Mouse (Mus musculus) limb, embryonic 14.5 days (tissue): ENCODE results near the gene Banf2. TPM values are rescaled to one million over a fixed set of nuclear protein-coding genes. Genes with fewer than 3 reads are reported as not detected.

Experiments
- ATAC-seq: fragments of 200-750 bp; cut with Nextera tagmentation; 2 replicates; pipeline ENCODE4 v1.8.0; 2017; ENCODE audit warnings: low read depth, moderate number of reproducible peaks, moderate TSS enrichment; ENCODE audit not compliant: low FRiP score
- DNase-seq: peaks from one replicate; pipeline ENCODE4 v3.0.0-alpha.2; 2015; ENCODE audit warnings: low spot score
- H3K27ac ChIP-seq: fragments of 300-500 bp; sonication (generic); replicated peaks from 2 replicates; pipeline ENCODE4 v1.5.1; 2014; ENCODE audit warnings: low read depth, mild to moderate bottlenecking, low read length, moderate library complexity, mixed read lengths
- H3K27me3 ChIP-seq: fragments of 300-500 bp; sonication (generic); 2 replicates; pipeline ENCODE4 v1.6.1; 2014; ENCODE audit warnings: low read length, mixed read lengths; ENCODE audit not compliant: control insufficient read depth, insufficient read depth
- H3K36me3 ChIP-seq: fragments of 300-500 bp; sonication (generic); 2 replicates; pipeline ENCODE4 v1.6.1; 2014; ENCODE audit warnings: mild to moderate bottlenecking, low read length, moderate library complexity, mixed read lengths; ENCODE audit not compliant: control insufficient read depth, insufficient read depth
- H3K4me1 ChIP-seq: fragments of 300-500 bp; sonication (generic); 2 replicates; pipeline ENCODE4 v1.6.1; 2014; ENCODE audit warnings: antibody characterized with exemption, low read length, mixed read lengths; ENCODE audit not compliant: control insufficient read depth, insufficient read depth
- H3K4me2 ChIP-seq: fragments of 300-500 bp; sonication (generic); replicated peaks from 2 replicates; pipeline ENCODE4 v1.6.1; 2014; ENCODE audit warnings: low read depth, mild to moderate bottlenecking, low read length, moderate library complexity; ENCODE audit not compliant: severe bottlenecking
- H3K4me3 ChIP-seq: fragments of 300-500 bp; sonication (generic); replicated peaks from 2 replicates; pipeline ENCODE4 v1.5.1; 2014; ENCODE audit warnings: low read length
- H3K9ac ChIP-seq: fragments of 300-500 bp; sonication (generic); 2 replicates; pipeline ENCODE4 v1.6.1; 2014; ENCODE audit warnings: mild to moderate bottlenecking, low read depth, low read length, moderate library complexity; ENCODE audit not compliant: severe bottlenecking
- H3K9me3 ChIP-seq: fragments of 300-500 bp; sonication (generic); 2 replicates; pipeline ENCODE4 v1.6.1; 2016; ENCODE audit warnings: low read length; ENCODE audit not compliant: control insufficient read depth
- POLR2A ChIP-seq: fragments of 200-500 bp; IDR thresholded peaks from 2 replicates; pipeline ENCODE4 v1.8.0; 2012; ENCODE audit warnings: inconsistent platforms, mild to moderate bottlenecking, moderate library complexity, borderline replicate concordance; ENCODE audit not compliant: insufficient read depth, insufficient read length; ENCODE audit errors: extremely low read depth
- WGBS: fragments of 180-500 bp; shearing (Covaris S2); extraction: QIAGEN DNeasy Blood & Tissue Kit; methylation state at CpG from one replicate; pipeline ENCODE4 v1.1.7; 2014; 5-methylcytosine and 5-hydroxymethylcytosine counted together
- polyA plus RNA-seq, 2 experiments: library from polyadenylated mRNA; depleted of rRNA in 1 of 2; stranded (reverse) in 1 of 2; unstranded in 1 of 2; fragments of >200 nt; fragmentation: Nextera tagmentation in 1 of 2; extraction: Ambion mirVana in 1 of 2; gene quantifications; 2 replicates each; pipeline versions ENCODE4 v1.2.1 to v1.2.3; 2012 to 2014

Banf2 gene
- polyA plus RNA-seq, 2 experiments, result not detected

- DNase-seq, result no peak
- Histone ChIP-seq H3K9ac (no peak overlapping the region), H3K4me2 (no peak overlapping the region), H3K36me3 (no peaks in the 10 kb centered on the region), H3K9me3 (no peaks in the 10 kb centered on the region), H3K27ac (no peak overlapping the region), H3K4me1 (no peaks in the 10 kb centered on the region; the same call in 1 of the 2 replicates), H3K27me3 (no peaks in the 10 kb centered on the region), H3K4me3 (no peak overlapping the region)
- TF ChIP-seq POLR2A, result no peak
- no peak for ATAC-seq
- 89% methylated on average over 5 of the region's 5 CpGs for WGBS
Measured at GRCm38 (mm10) chr2:144107374-144107773, 74.5 kb downstream of the Banf2 start.

DNA sequence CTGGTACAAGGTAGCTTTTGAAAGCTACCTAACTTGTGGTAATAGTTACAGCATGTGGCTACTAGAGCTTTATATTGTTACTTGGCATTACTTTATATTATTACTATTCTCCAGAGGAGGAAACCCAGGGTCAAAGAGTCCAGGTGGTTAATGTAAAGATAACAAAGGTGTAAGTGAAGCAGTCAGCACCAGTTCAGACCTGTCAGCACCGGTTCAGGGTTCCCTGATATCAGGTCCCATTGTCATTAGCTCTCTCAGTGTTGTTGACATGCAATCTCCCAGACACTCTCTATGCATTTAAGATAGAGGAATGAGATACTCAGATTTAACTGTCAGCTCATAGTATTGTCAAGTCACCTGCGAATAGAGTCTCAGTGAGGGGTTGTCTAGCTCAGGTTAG lies 75.0 kb downstream of the Banf2 start:
- Histone ChIP-seq H3K36me3 (no peaks in the 10 kb centered on the region), H3K27ac (no peak overlapping the region), H3K9ac (no peak overlapping the region), H3K4me1 (no peaks in the 10 kb centered on the region; the same call in 1 of the 2 replicates), H3K4me2 (no peak overlapping the region), H3K4me3 (no peak overlapping the region), H3K9me3 (no peaks in the 10 kb centered on the region), H3K27me3 (no peaks in the 10 kb centered on the region)
- ATAC-seq (no peak), DNase-seq (no peak)
- 75% methylated on average over 2 of the region's 2 CpGs for WGBS
- TF ChIP-seq POLR2A, result no peak

DNA sequence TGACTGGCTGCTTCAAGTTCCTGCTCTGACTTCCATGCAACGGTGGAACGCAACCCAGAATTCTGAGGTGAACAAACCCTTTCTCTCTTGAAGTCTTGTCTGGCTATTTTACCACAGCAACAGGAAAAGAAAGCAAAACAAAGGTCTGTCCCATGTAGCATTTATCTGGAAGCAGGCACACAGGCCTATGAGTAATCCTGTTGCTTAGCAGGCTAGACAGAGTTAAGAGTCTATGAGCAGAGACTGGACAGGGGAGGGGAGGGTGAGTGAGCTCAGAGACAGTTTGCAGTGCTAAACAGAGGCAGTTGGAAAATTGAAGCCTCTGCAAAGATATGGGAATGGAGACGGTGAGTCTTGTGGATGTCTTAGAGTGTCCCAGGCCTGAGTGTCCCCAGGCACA lies 75.5 kb downstream of the Banf2 start:
- Histone ChIP-seq H3K4me2 (no peak overlapping the region), H3K9me3 (no peaks in the 10 kb centered on the region), H3K4me1 (no peaks in the 10 kb centered on the region; the same call in 1 of the 2 replicates), H3K4me3 (no peak overlapping the region), H3K36me3 (no peaks in the 10 kb centered on the region), H3K27me3 (no peaks in the 10 kb centered on the region), H3K27ac (no peak overlapping the region), H3K9ac (no peak overlapping the region)
- 78% methylated on average over 3 of the region's 3 CpGs for WGBS
- DNase-seq, result no peak
- no peak for TF ChIP-seq POLR2A
- ATAC-seq, result no peak

DNA sequence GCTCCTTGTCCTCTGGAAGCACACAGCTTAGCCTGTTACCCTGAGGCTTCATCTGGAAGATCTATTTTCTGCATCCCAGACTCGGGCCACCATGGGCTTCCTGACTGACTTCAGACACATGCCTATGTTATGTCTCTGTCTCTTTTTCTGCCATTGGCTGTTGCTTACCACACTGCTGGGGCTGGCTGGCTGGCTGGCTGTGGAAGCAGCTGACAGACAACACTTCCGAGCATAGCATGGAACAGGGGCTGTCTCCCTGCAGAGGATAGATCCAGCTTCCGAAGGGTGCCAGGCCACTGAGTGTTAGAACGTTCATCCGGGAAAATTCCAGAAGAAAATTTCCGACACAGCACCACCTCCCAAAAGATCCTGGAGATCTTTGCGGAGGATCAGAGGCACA lies 79.1 kb downstream of the Banf2 start:
- no peak for ATAC-seq
- Histone ChIP-seq H3K9ac (no peak overlapping the region), H3K36me3 (no peaks in the 10 kb centered on the region), H3K4me3 (no peak overlapping the region), H3K27me3 (no peaks in the 10 kb centered on the region), H3K4me1 (no peaks in the 10 kb centered on the region; the same call in 1 of the 2 replicates), H3K9me3 (no peaks in the 10 kb centered on the region), H3K4me2 (no peak overlapping the region), H3K27ac (no peak overlapping the region)
- TF ChIP-seq POLR2A, result no peak
- no peak for DNase-seq
- 69% methylated on average over 7 of the region's 7 CpGs for WGBS

GRCm38 (mm10) chr2:144112666-144113065 lies 79.8 kb downstream of the Banf2 start:
- Histone ChIP-seq H3K9me3 (no peaks in the 10 kb centered on the region), H3K36me3 (no peaks in the 10 kb centered on the region), H3K4me3 (no peak overlapping the region), H3K4me1 (no peaks in the 10 kb centered on the region; the same call in 1 of the 2 replicates), H3K27me3 (no peaks in the 10 kb centered on the region), H3K9ac (no peak overlapping the region), H3K27ac (no peak overlapping the region), H3K4me2 (no peak overlapping the region)
- WGBS, result 88% methylated on average over 5 of the region's 5 CpGs
- DNase-seq (no peak), ATAC-seq (no peak)
- TF ChIP-seq POLR2A, result no peak

DNA sequence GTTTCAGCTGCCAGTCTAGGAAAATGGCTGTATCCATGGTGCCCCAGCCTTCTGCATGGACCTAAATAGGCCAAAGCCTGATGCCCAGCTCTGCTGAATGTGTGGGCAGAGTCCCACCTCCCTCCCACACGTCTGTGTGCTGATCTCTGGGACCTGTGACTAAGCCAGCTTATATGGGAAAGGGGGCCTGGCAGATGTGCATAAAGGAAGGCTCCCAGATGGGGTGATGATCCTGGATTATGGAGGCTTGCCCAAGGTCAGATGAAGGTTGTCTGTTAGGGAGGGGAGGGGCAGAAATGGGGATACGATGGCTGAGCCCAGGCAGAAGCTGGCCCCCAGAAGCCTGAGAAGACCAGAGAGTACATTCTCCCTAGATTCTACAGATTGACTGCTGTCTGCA lies 85.2 kb downstream of the Banf2 start:
- no peak overlapping the region for H3K4me3 ChIP-seq
- H3K9me3 ChIP-seq, result no peaks in the 10 kb centered on the region
- WGBS, result 71% methylated on average over 2 of the region's 2 CpGs

More for the DNA sequence above, 85.2 kb downstream of the Banf2 start:
- no peaks in the 10 kb centered on the region for H3K36me3 ChIP-seq
- no peak overlapping the region for H3K4me2 ChIP-seq
- no peak for ATAC-seq
- no peaks in the 10 kb centered on the region for H3K27me3 ChIP-seq
- no peak for DNase-seq
- no peak overlapping the region for H3K9ac ChIP-seq
- TF ChIP-seq POLR2A, result no peak
- H3K27ac ChIP-seq, result no peak overlapping the region
- H3K4me1 ChIP-seq, result peaks cover 21% of the 10 kb centered on the region
